Mouse (Mus musculus) kidney, adult 18-20 months (tissue): Measurements from ENCODE around the gene Rad54l.

Source experiments
- DNase-seq: peaks from one replicate; pipeline ENCODE4 v3.0.0; 2021

The Rad54l gene

DNA sequence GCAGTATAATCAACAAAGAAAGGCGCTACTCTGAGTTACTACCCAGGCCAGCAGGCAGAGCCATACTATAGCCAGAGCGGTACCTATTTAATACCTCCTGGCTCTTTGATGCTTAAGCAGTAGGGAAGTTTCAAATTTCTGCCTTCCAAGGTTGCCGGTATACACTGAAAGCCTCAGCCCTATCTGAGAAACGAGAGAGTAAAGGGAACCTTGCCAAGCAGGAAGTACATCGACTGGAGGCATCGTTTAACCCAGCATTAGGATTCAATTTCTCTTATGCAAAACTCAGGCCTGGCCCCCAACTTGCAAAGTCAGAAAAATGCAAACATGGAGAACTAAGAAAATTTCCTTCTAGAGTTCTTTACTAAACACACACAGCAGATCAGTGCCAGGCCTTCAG is 53.4 kb downstream of the Rad54l start:
- DNase-seq, result no peak

GRCm38 (mm10) chr4:116063855-116064254 is 59.6 kb downstream of the Rad54l start:
- no peak for DNase-seq

GRCm38 (mm10) chr4:116059012-116059726 is 64.3 kb downstream of the Rad54l start:
- no peak for DNase-seq

GRCm38 (mm10) chr4:116057559-116057958 is 65.9 kb downstream of the Rad54l start:
- DNase-seq, result no peak

DNA sequence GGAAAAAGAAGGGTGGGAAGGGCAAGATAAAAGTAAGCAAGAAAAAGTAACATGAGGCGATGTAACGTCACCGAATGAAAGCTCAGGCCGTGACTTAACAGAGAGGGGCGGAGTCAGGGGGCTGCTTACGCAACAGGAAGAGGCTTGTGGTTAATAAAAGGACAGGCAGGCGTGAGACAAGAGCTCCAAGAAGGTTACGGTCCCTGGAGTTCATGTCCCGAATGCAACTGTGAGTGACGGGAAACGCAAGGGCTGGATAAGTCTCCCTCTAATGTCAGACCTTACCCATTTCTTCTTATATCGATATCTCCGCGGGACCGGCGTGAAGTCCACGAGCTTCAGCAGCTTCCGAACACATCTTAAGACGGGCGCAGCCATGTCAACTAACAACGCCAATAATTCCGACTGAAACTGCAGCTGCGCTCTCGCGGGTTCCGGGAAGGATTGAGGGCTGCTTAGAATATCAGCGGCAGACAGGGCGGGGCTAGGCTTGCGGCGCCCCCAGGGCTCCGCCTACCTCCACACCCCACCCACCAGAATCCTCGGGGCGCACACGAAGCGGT is 70.0 kb downstream of the Rad54l start, which contains the start of gene Nsun4:
Gene Nsun4 (minus strand): TSS at position 478 of the 563 bp plus-strand sequence.
- peak; percentile 93 for DNase-seq

DNA sequence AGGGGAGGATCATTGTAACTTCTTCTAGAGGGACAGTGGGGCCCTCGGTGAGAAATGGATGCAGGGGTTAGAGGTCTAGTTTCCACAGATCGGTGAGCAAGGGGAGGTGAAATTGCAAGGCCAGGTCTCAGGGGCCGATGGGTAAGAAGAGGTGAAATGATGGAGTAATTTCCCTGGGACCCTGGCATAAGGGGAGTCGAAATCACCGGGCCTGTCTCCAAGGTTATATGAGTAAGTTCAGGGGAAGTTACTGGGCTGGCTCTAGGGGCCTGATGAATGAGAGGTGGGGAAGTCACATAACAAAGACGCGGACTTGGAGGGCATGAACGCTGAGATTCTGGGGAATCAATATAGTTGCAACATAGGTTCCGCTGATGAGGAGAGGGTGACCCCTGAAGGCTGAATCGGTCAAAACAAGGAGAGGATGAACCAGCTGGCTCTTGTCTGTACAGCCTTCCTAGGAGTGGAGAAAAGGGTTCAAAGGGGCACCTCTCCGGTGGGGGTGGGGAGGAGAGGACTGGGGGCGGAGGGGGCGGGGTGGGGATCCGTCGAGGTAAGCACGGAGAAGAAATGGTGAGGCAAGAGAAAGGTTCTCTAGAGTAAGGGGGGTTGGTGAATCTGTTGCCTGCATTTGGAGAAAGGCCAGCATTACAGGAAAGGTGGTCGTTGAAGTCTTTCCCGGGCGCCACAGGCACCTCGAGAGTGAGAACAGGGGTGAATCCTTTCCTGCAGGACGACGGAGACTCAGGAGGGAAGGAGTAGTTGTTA is 70.8 kb downstream of the Rad54l start:
- DNase-seq, result peak; percentile 61

DNA sequence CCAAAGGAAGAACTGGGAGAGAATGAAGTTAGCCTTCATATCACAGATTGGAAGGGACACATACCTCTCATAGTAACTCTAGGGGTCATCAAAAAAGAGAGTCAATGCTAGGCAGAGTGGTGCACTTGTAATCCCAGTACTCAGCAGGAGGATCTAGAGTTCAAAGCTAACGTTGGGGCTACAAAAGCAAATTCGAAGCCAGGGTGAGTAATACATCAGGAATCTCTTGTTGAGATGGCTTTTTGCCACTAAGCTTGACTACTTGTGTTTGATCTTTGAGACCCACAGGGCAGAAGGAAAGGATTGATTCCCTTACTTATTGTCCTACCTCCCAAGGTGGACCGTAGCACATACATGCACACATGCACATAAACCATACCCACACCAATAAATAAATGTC is 74.3 kb downstream of the Rad54l start:
- no peak for DNase-seq

DNA sequence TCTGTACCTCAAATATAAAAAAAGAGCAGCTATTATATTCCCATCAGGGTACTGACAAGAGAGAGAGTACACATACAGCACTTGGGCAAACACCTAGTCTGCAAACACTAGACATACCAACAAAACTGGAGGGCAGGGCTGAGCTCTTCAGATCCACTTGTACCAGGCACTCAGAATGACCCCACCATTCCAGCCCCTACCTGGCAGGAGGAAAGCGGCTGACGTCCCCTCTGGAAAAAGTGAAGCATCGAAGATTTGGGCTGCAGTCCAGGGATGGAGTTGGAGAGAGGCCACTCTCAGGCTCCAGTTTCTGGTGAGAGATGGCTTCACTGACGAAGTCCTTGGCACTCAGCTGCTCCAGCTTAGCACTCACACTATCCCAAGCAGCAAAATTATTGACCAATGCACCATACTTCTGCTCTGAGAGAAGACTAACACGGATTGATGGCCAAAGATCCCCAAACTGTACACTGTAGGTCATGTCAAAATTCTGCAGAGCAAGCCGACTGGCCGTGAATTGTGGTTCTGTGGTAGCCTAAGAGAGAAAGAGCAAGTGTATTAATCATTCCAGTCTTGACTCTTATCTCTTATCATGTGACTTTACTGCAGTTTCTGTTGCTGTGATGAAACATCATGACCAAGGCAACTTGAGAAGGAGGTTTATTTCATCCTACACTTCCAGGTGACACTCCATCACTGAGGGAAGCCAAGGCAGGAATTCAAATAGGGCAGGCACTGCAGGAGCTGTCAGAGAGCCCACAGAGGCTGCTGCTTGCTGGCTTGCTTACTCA is 75.2 kb downstream of the Rad54l start:
- DNase-seq, result no peak

GRCm38 (mm10) chr4:116047681-116048080 is 75.8 kb downstream of the Rad54l start:
- no peak for DNase-seq

GRCm38 (mm10) chr4:116046604-116047003 is 76.9 kb downstream of the Rad54l start:
- no peak for DNase-seq
